Comparison of ENCODE assay signal across 8 mouse cellular contexts in the genomic region with DNA sequence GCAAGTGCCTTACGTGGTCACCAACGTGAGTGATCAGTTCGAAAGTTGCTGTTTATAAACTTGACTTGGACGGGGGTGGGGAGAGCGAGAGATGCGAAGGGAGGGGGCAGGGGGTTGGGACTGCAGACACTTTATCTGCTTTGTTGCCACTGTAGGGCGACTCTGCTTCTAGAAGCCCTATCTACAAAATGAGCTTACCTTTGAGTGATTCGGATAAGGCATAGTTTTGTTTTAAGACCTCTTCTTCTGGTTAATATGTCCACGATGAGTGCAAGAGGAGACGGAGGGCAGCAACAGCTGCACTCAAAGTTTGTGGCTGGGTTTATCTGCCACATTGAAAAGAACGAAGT. TPM values are rescaled to one million over a fixed set of nuclear protein-coding genes. Genes with fewer than 3 reads are reported as not detected.
DNase-seq lines count a peak whose midpoint lies in the region; ATAC-seq and TF ChIP-seq lines count a peak whose summit lies in the region.

No protein-coding gene starts in this region.

- no peaks in the 10 kb centered on the region for H3K79me2 ChIP-seq in macrophage (ENCODE audit: inconsistent target)

- H3K9me3 ChIP-seq in heart, embryonic 13.5 days: no peaks in the 10 kb centered on the region

- H3K27ac ChIP-seq in thymus, adult 2 months (ENCODE audit: control insufficient read depth, insufficient read depth, low read length): no peak overlapping the region
- no peak overlapping the region for H3K27ac ChIP-seq in cortical plate, adult 2 months (ENCODE audit: insufficient read depth, low read length)
- H3K27ac ChIP-seq in heart, embryonic 13.5 days (replicated peaks): peak overlapping the region; percentile 96
- H3K27ac ChIP-seq in macrophage: peak overlapping the region; percentile 93

- no peak for TF ChIP-seq POLR2A in thymus, adult 2 months (IDR thresholded peaks at IDR 0.05; ENCODE audit: control insufficient read depth, extremely low read depth, insufficient read depth, low read length, poor library complexity)
- TF ChIP-seq POLR2A in cortical plate, adult 2 months (IDR thresholded peaks at IDR 0.05; ENCODE audit: extremely low read depth, insufficient read depth, low read length): no peak

- no peaks in the 10 kb centered on the region for H3K27me3 ChIP-seq in thymus, adult 2 months (ENCODE audit: control insufficient read depth, insufficient read depth, low read length)
- no peaks in the 10 kb centered on the region for H3K27me3 ChIP-seq in heart, embryonic 13.5 days (replicated peaks)

- DNase-seq in thymus, adult 2 months: peak; percentile 9
- no peak for DNase-seq in thymus, postnatal 0 days (ENCODE audit: low spot score)
- peak; percentile 37 for DNase-seq in kidney, postnatal 10 days
- DNase-seq in testis, postnatal 10 days (ENCODE audit: low spot score): peak; percentile 46
- no peak for DNase-seq in spleen, postnatal 4 days (ENCODE audit: low spot score in 2 of 2)

- no peak for TF ChIP-seq CTCF in thymus, adult 2 months (IDR thresholded peaks at IDR 0.05; ENCODE audit: borderline replicate concordance, control insufficient read depth, extremely low read depth, insufficient read depth, low read length, poor library complexity)
- TF ChIP-seq CTCF in cortical plate, adult 2 months (IDR thresholded peaks at IDR 0.05; ENCODE audit: extremely low read depth, insufficient read depth, low read length): no peak

- WGBS in thymus, adult 2 months: 3% methylated on average over 11 of the region's 11 CpGs
- WGBS in heart, embryonic 13.5 days: 1% methylated on average over 11 of the region's 11 CpGs
- 8% methylated on average over 11 of the region's 11 CpGs for WGBS in macrophage (ENCODE audit: missing documents)

- no peak overlapping the region for H3K4me3 ChIP-seq in thymus, adult 2 months (ENCODE audit: control insufficient read depth, insufficient read depth, low read length)
- peak overlapping the region; percentile 84 for H3K4me3 ChIP-seq in cortical plate, adult 2 months (ENCODE audit: insufficient read depth, low read length)
- H3K4me3 ChIP-seq in heart, embryonic 13.5 days: peak overlapping the region; percentile 72
- peak overlapping the region; percentile 92 for H3K4me3 ChIP-seq in macrophage (ENCODE audit: inconsistent target)

- H3K4me2 ChIP-seq in heart, embryonic 13.5 days: peak overlapping the region; percentile 92

- no peaks in the 10 kb centered on the region for H3K36me3 ChIP-seq in thymus, adult 2 months (ENCODE audit: control insufficient read depth, insufficient read depth, low read length)
- no peaks in the 10 kb centered on the region for H3K36me3 ChIP-seq in heart, embryonic 13.5 days
- no peaks in the 10 kb centered on the region for H3K36me3 ChIP-seq in macrophage (ENCODE audit: inconsistent target)

- peak overlapping the region; percentile 83 for H3K9ac ChIP-seq in heart, embryonic 13.5 days

- no peak for ATAC-seq in heart, embryonic 13.5 days (ENCODE audit: extremely low read depth, insufficient number of reproducible peaks, low FRiP score, low TSS enrichment)

- peaks cover 5% of the 10 kb centered on the region; the same call in 1 of the 2 replicates for H3K4me1 ChIP-seq in thymus, adult 2 months (replicated peaks; ENCODE audit: control insufficient read depth, insufficient read depth, low read length)
- H3K4me1 ChIP-seq in cortical plate, adult 2 months (ENCODE audit: control insufficient read depth, insufficient read depth, low read length): no peaks in the 10 kb centered on the region
- H3K4me1 ChIP-seq in heart, embryonic 13.5 days: peaks cover 11% of the 10 kb centered on the region

RNA-seq across cellular contexts. Expression of a gene that starts 1.8 kb away (rescaled TPM):
- 1.1 and 2.0 TPM in 2 replicates for polyA plus RNA-seq in thymus, adult 2 months (2012; rRNA removed)
- polyA plus RNA-seq in thymus, postnatal 0 days (2015; fragmentation: Nextera tagmentation; extraction: Ambion mirVana): 1.6 and 1.8 TPM in 2 replicates
- 31.5 and 34.6 TPM in 2 replicates for polyA plus RNA-seq in cortical plate, adult 2 months (2012; rRNA removed)
- 24.8 and 27.9 TPM in 2 replicates for polyA plus RNA-seq in heart, embryonic 13.5 days (2015; fragmentation: Nextera tagmentation; extraction: Ambion mirVana)
- 1 to 10 TPM in 23 of 26 experiments, under 1 TPM in 3; 0.67 to 7.7 (median 3.4) TPM for total RNA-seq in macrophage (2018; cell fraction: chromatin; rRNA removed)
- 1 to 10 TPM; 1.7 to 3.7 (median 2.4) TPM for total RNA-seq in macrophage (2018; cell fraction: cytosol; rRNA removed)
- total RNA-seq in macrophage (2018; cell fraction: nucleus; rRNA removed): 10 to 100 TPM in 1 of 26 experiments, 1 to 10 TPM in 25; 1.4 to 19.1 (median 2.7) TPM
- 1.4 to 10.0 TPM (median 2.3 TPM) in 3 replicates for polyA plus RNA-seq in macrophage (2018)

Comparison
In these comparisons a context has a peak if more than half of its experiments do, and no peak if none do; other contexts are left out.
1. DNase-seq: peak in thymus, adult 2 months (single experiment), kidney, postnatal 10 days (single experiment) and testis, postnatal 10 days (single experiment); none in thymus, postnatal 0 days (single experiment) and spleen, postnatal 4 days (0 of 2).
2. H3K27ac ChIP-seq: peak in heart, embryonic 13.5 days (single experiment) and macrophage (single experiment); none in thymus, adult 2 months (single experiment) and cortical plate, adult 2 months (single experiment).